Mouse (Mus musculus) lung, postnatal 0 days (tissue): ENCODE results near the gene Adamts7.

Source experiments
- CTCF ChIP-seq: IDR thresholded peaks from 2 replicates; pipeline ENCODE4 v1.5.1; 2016; ENCODE audit warnings: antibody characterized with exemption, mild to moderate bottlenecking
- EP300 ChIP-seq: IDR thresholded peaks from 2 replicates; pipeline ENCODE4 v1.6.1; 2016; ENCODE audit warnings: antibody characterized with exemption, mild to moderate bottlenecking, control low read depth

- TF ChIP-seq CTCF, result no peak
- no peak for TF ChIP-seq EP300
These were observed 37.6 kb downstream of the Adamts7 start for GRCm38 (mm10) chr9:90200501-90200900.
